Mouse (Mus musculus) brain, embryonic 14.5 days (tissue): ENCODE data around the gene Il12a.

Experiments
- CTCF ChIP-seq: fragments of 200-500 bp; IDR thresholded peaks from 2 replicates; pipeline ENCODE4 v1.5.1; 2012; ENCODE audit warnings: inconsistent platforms, mild to moderate bottlenecking, moderate library complexity, borderline replicate concordance; ENCODE audit not compliant: insufficient read depth, insufficient read length; ENCODE audit errors: extremely low read depth
- POLR2A ChIP-seq: fragments of 200-500 bp; IDR thresholded peaks from 2 replicates; pipeline ENCODE4 v1.6.1; 2012; ENCODE audit warnings: mild to moderate bottlenecking, inconsistent platforms, borderline replicate concordance; ENCODE audit not compliant: poor library complexity, insufficient read depth, insufficient read length, severe bottlenecking; ENCODE audit errors: extremely low read depth

GRCm38 (mm10) chr3:68683579-68683978 is 6.9 kb upstream of the Il12a start:
- no peak for TF ChIP-seq POLR2A
- TF ChIP-seq CTCF, result no peak
